Mouse (Mus musculus): ENCODE results near the gene Celf1. TPM values are rescaled to one million over a fixed set of nuclear protein-coding genes. Genes with fewer than 3 reads are reported as not detected.

Celf1 gene
- total RNA-seq (2023) = 29.6 and 40.1 TPM in 2 replicates

DNA sequence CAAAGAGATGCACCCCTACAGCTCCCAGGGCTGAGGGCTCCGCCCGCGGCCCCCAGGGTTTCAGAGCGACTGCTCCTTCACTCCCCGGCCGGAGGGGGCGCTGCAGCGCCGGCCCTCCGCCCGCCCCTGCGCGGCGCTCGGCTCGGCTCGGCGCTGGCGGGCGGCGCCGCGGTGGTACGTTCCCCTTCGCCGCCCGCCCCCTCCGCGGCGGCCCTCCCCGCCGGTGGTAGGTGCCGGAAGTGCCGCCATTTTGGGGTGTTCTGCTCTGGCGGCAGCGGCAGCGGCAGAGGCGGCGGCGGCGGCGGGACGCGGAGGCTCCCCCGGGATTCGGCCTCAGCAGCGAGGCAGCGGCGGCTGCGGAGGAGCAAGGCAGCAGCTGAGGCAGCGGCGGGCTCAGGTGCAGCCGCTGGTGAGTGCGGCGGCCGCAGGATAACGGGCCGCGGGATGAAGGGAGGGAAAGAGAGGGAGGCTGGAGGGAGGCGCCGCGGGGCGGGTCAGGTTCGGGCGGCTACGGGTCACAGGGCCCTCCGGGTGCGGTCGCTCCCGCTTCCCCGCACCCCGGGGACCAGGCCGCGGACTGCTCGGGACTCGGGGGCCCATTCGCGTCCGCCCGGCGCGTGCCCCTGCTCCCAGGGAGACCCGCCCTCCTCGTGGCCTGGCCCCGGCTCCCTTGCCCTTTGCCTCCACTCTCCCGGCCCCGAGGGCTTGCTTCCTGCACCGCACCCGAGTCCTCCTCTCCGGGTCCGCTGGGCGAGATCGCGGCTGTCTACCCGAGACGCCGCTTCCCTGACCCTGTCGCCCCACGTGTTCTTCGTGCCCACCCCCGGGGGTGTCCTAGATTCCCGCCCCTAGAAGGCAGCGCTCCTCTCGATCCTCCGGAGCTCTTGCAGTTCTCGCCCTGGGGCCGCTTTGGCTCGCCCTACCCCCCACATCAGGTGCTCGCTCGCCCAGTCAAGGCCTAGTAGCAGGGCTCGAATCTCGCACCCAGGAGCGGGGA, at the start of gene Celf1:
Gene Celf1, plus strand, starts transcription at position 150 of the 997 bp plus-strand sequence.

DNA sequence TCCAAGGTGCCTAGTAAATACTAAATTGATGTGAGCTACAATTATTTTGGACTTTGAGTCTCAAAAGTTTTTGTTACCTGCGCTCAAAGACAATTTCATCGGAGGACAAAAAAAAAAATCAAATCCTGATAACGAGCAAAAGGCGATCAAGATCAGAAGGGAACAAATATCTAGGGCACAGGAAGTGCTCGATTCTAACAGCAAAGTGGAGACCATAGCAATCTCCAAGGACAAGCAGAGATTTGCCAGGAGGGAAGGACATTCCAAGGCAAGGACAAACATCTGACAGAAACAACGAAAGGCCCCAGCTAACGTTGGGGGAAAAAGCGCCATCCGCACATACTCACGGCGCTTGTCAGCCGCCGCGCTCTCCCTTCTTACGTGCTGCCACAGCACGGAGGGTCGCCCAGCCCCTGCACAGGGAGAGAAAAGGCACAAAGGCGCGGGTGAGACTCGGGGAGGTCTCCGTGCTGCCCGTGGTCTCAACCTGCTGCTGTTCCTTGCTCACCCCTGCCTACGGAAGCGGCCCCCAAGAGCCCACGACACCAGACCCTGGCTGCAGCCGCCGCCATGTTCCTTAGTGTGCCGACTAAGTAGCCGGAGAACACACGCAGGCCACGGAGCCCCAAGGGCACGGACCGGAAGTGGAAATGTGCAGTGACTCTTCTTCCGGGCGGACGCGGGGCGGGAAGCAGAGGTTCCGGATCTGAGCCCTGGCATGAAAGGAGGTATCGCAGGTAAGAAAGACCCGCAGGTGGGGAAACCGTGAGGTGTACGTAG, 35.9 kb upstream of the Celf1 start, which contains the start of the genes Kbtbd4 and Ndufs3:
Gene Kbtbd4, plus strand, starts transcription at position 665 of the 780 bp plus-strand sequence.
Gene Ndufs3, minus strand, starts transcription at position 752 of the 780 bp plus-strand sequence.

DNA sequence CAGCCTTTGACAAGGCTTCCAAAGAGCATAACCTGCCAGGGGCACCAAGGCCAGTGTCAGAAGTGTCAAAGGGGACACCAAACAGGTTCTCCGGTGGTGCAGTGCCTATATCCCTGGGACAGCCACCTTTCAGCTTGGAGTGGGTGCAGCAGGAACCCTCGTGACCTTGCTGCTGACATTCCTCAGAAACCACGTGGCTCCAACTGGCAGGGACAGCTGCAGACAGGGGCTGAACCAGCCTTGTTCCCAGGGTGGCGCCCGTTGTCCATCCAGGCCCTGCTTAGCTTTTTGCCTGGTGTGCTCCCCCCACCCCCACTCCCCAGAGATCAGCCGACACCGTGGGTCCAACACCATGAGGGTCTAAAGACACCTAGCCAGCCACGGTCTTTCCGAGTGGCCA, 95.2 kb downstream of the Celf1 start, which contains the start of gene Rapsn:
Gene Rapsn, plus strand, starts transcription at position 236 of the 400 bp plus-strand sequence.

DNA sequence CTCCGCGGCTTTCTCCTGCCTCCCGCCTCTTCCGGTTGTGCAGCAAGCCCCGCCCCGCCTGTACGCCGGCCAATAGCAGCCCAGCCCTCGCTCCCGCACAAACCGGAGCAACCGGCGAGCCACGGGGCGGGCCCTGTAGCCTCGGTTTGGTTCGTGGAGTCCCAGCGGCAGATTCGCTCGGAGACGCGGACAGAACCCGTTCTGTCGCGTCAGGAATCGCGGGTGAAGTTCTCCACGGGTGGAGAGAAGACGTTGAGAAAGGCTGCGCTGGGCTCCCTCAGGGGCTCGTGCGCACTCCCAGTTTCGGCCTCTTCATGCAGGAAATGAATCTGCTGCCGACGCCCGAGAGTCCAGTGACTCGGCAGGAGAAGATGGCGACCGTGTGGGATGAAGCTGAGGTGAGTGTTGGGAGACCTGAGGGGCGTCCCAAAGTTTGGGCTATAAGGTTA, 113.8 kb downstream of the Celf1 start, which contains the start of gene Psmc3:
Gene Psmc3, plus strand, starts transcription at position 76 of the 449 bp plus-strand sequence.

Other genes with a start within 250 kb of the Celf1 start
- gene Fnbp4, start 195.0 kb upstream of the Celf1 start, total RNA-seq (2023) = 144 and 199 TPM in 2 replicates
- gene Agbl2, start 157.7 kb upstream of the Celf1 start, total RNA-seq (2023) = 0.16 and 0.39 TPM in 2 replicates
- 69.2 and 76.2 TPM in 2 replicates for gene Mtch2, start 93.2 kb upstream of the Celf1 start, total RNA-seq (2023)
- gene C1qtnf4, start 54.5 kb upstream of the Celf1 start, total RNA-seq (2023) = not detected in 2 replicates
- 14.4 and 19.7 TPM in 2 replicates for gene Kbtbd4, start 35.6 kb upstream of the Celf1 start, total RNA-seq (2023)
- 46.2 and 55.8 TPM in 2 replicates for gene Ndufs3, start 35.6 kb upstream of the Celf1 start, total RNA-seq (2023)
- 0.44 and 0.64 TPM in 2 replicates for gene Rapsn, start 95.2 kb downstream of the Celf1 start, total RNA-seq (2023)
- gene Psmc3, start 113.6 kb downstream of the Celf1 start, total RNA-seq (2023) = 102 and 117 TPM in 2 replicates
- 21.4 and 23.5 TPM in 2 replicates for gene Slc39a13, start 130.0 kb downstream of the Celf1 start, total RNA-seq (2023)
- gene Spi1, start 142.0 kb downstream of the Celf1 start, total RNA-seq (2023) = 494 and 571 TPM in 2 replicates
- gene Mybpc3, start 177.8 kb downstream of the Celf1 start, total RNA-seq (2023) = 2.2 and 2.8 TPM in 2 replicates
- 42.8 and 60.3 TPM in 2 replicates for gene Madd, start 243.5 kb downstream of the Celf1 start, total RNA-seq (2023)